Mouse (Mus musculus): Measurements from ENCODE around the gene Eps8. TPM values are rescaled to one million over a fixed set of nuclear protein-coding genes. Genes with fewer than 3 reads are reported as not detected.

Eps8 gene
- polyA plus RNA-seq, 1 experiment from 2014 or later = 4.8 TPM

GRCm38 (mm10) chr6:137548613-137549012 is 106.1 kb downstream of the Eps8 start:
- DNase-seq = no peak
- Histone ChIP-seq H3K4me3 (ENCODE audit: low read depth, low read length) (no peak overlapping the region), H3K9me3 (ENCODE audit: low read length) (no peaks in the 10 kb centered on the region), H3K27ac (ENCODE audit: low read depth) (no peak overlapping the region), H3K27me3 (ENCODE audit: insufficient read depth, low read length) (no peaks in the 10 kb centered on the region), H3K36me3 (replicated peaks; ENCODE audit: insufficient read depth, low read length) (no peaks in the 10 kb centered on the region), H3K4me1 (ENCODE audit: insufficient read depth) (no peaks in the 10 kb centered on the region), H3K4me2 (ENCODE audit: low read depth, low read length) (no peak overlapping the region), H3K9ac (replicated peaks) (no peak overlapping the region)
- TF ChIP-seq EP300 (IDR thresholded peaks at IDR 0.05; ENCODE audit: low read depth) (no peak), CTCF (IDR thresholded peaks at IDR 0.05; ENCODE audit: low read depth) (no peak)
- ATAC-seq = no peak
- WGBS (ENCODE audit: insufficient replicate concordance) = 42% methylated on average over 5 of the region's 5 CpGs

GRCm38 (mm10) chr6:137547555-137547954 is 107.1 kb downstream of the Eps8 start:
- ATAC-seq (no peak), DNase-seq (no peak)
- H3K4me2 ChIP-seq (ENCODE audit: low read depth, low read length) = no peak overlapping the region
- no peaks in the 10 kb centered on the region for H3K4me1 ChIP-seq (ENCODE audit: insufficient read depth)
- H3K27ac ChIP-seq (ENCODE audit: low read depth) = no peak overlapping the region
- no peak overlapping the region for H3K4me3 ChIP-seq (ENCODE audit: low read depth, low read length)
- 56% methylated on average over 2 of the region's 2 CpGs for WGBS (ENCODE audit: insufficient replicate concordance)
- TF ChIP-seq EP300 (IDR thresholded peaks at IDR 0.05; ENCODE audit: low read depth) (no peak), CTCF (IDR thresholded peaks at IDR 0.05; ENCODE audit: low read depth) (no peak)
- no peaks in the 10 kb centered on the region for H3K36me3 ChIP-seq (replicated peaks; ENCODE audit: insufficient read depth, low read length)
- no peaks in the 10 kb centered on the region for H3K9me3 ChIP-seq (ENCODE audit: low read length)
- no peaks in the 10 kb centered on the region for H3K27me3 ChIP-seq (ENCODE audit: insufficient read depth, low read length)
- H3K9ac ChIP-seq (replicated peaks) = no peak overlapping the region

- Histone ChIP-seq H3K4me2 (ENCODE audit: low read depth, low read length) (no peak overlapping the region), H3K27me3 (ENCODE audit: insufficient read depth, low read length) (no peaks in the 10 kb centered on the region), H3K36me3 (replicated peaks; ENCODE audit: insufficient read depth, low read length) (no peaks in the 10 kb centered on the region), H3K9ac (replicated peaks) (no peak overlapping the region), H3K4me3 (ENCODE audit: low read depth, low read length) (no peak overlapping the region), H3K27ac (ENCODE audit: low read depth) (no peak overlapping the region), H3K4me1 (ENCODE audit: insufficient read depth) (peaks cover 5% of the 10 kb centered on the region), H3K9me3 (ENCODE audit: low read length) (no peaks in the 10 kb centered on the region)
- DNase-seq (no peak), ATAC-seq (no peak)
- TF ChIP-seq EP300 (IDR thresholded peaks at IDR 0.05; ENCODE audit: low read depth) (no peak), CTCF (IDR thresholded peaks at IDR 0.05; ENCODE audit: low read depth) (no peak)
- 87% methylated on average over 6 of the region's 6 CpGs for WGBS (ENCODE audit: insufficient replicate concordance)
Observed at GRCm38 (mm10) chr6:137546101-137546500, 108.6 kb downstream of the Eps8 start.

GRCm38 (mm10) chr6:137545341-137545740 is 109.3 kb downstream of the Eps8 start:
- TF ChIP-seq EP300 (IDR thresholded peaks at IDR 0.05; ENCODE audit: low read depth) (no peak), CTCF (IDR thresholded peaks at IDR 0.05; ENCODE audit: low read depth) (no peak)
- 66% methylated on average over 3 of the region's 3 CpGs for WGBS (ENCODE audit: insufficient replicate concordance)

GRCm38 (mm10) chr6:137542231-137543152 is 112.2 kb downstream of the Eps8 start:
- Histone ChIP-seq H3K9me3 (ENCODE audit: low read length) (no peaks in the 10 kb centered on the region), H3K27me3 (ENCODE audit: insufficient read depth, low read length) (no peaks in the 10 kb centered on the region), H3K4me2 (ENCODE audit: low read depth, low read length) (no peak overlapping the region), H3K4me1 (ENCODE audit: insufficient read depth) (peaks cover 8% of the 10 kb centered on the region), H3K27ac (ENCODE audit: low read depth) (no peak overlapping the region), H3K4me3 (ENCODE audit: low read depth, low read length) (no peak overlapping the region), H3K9ac (replicated peaks) (no peak overlapping the region), H3K36me3 (replicated peaks; ENCODE audit: insufficient read depth, low read length) (no peaks in the 10 kb centered on the region)
- 30% methylated on average over 10 of the region's 10 CpGs for WGBS (ENCODE audit: insufficient replicate concordance)
- ATAC-seq = no peak
- TF ChIP-seq EP300 (IDR thresholded peaks at IDR 0.05; ENCODE audit: low read depth) = no peak
- TF ChIP-seq CTCF (IDR thresholded peaks at IDR 0.05; ENCODE audit: low read depth) = no peak
- no peak for DNase-seq

More at GRCm38 (mm10) chr6:137545341-137545740, 109.3 kb downstream of the Eps8 start:
- H3K9me3 ChIP-seq (ENCODE audit: low read length) = no peaks in the 10 kb centered on the region
- no peak for ATAC-seq
- H3K27me3 ChIP-seq (ENCODE audit: insufficient read depth, low read length) = no peaks in the 10 kb centered on the region
- H3K27ac ChIP-seq (ENCODE audit: low read depth) = no peak overlapping the region
- no peak overlapping the region for H3K9ac ChIP-seq (replicated peaks)
- DNase-seq = no peak
- H3K4me3 ChIP-seq (ENCODE audit: low read depth, low read length) = no peak overlapping the region
- peaks cover 8% of the 10 kb centered on the region for H3K4me1 ChIP-seq (ENCODE audit: insufficient read depth)
- no peak overlapping the region for H3K4me2 ChIP-seq (ENCODE audit: low read depth, low read length)
- H3K36me3 ChIP-seq (replicated peaks; ENCODE audit: insufficient read depth, low read length) = no peaks in the 10 kb centered on the region

- ATAC-seq (peak; percentile 43), DNase-seq (no peak)
- no peak overlapping the region for H3K9ac ChIP-seq (replicated peaks)
- TF ChIP-seq CTCF (IDR thresholded peaks at IDR 0.05; ENCODE audit: low read depth) (no peak), EP300 (IDR thresholded peaks at IDR 0.05; ENCODE audit: low read depth) (no peak)
- H3K4me1 ChIP-seq (ENCODE audit: insufficient read depth) = peaks cover 8% of the 10 kb centered on the region
- WGBS (ENCODE audit: insufficient replicate concordance) = 29% methylated on average over 17 of the region's 17 CpGs
- no peaks in the 10 kb centered on the region for H3K36me3 ChIP-seq (replicated peaks; ENCODE audit: insufficient read depth, low read length)
- peak overlapping the region; percentile 23; the same call in 1 of the 2 replicates for H3K4me2 ChIP-seq (ENCODE audit: low read depth, low read length)
- H3K27ac ChIP-seq (ENCODE audit: low read depth) = no peak overlapping the region
- no peak overlapping the region for H3K4me3 ChIP-seq (ENCODE audit: low read depth, low read length)
- no peaks in the 10 kb centered on the region for H3K27me3 ChIP-seq (ENCODE audit: insufficient read depth, low read length)
- no peaks in the 10 kb centered on the region for H3K9me3 ChIP-seq (ENCODE audit: low read length)
Observed at GRCm38 (mm10) chr6:137541216-137542176, 113.2 kb downstream of the Eps8 start.

All from liver, postnatal 0 days (tissue).